Mouse (Mus musculus): ENCODE measurements at regions not wholly inside any gene's neighbourhood (a gene's known extent, or its start where the extent isn't known, plus 50 kb on each side); places are given as distances from the start of the nearest gene placed in this dataset.

DNA sequence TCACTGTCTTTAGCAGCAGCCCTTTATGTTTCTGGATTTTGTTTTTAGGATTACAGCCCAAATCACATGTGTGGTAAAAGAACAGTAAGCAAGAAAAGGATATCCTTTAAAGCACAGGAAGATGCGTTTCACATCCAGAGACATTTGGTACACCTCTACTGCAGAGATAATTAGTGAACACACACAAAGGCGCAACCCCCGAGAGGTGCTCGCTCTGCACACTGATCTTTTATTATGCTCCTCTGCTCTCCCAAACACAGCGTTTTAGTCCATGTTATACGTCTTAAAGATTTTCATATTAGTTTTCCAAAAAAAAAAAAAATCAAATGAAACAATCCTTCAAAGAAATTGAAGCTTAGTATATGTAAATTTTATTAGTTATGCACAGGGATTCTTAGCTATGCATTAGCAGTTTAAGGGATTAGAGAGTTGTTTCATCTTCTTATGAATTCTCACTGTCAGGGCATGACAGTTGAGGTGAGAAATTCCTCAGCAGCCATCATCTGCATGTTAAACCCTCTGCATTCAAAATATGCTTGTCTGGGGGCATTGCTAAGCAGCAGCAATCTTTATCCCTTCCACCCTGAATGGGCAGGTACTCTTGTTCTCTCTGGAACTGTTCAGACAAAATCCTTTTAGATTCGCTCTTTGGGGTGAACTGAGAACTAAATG lies 397.7 kb upstream of the Robo2 start:
- TF ChIP-seq CTCF (IDR thresholded peaks at IDR 0.05; ENCODE audit: low read depth) (no peak), EP300 (IDR thresholded peaks at IDR 0.05; ENCODE audit: low read depth) (no peak)
